Mouse (Mus musculus): ENCODE results near the gene Pou2f1.

GRCm38 (mm10) chr1:166049046-166049827 lies 46.8 kb upstream of the Pou2f1 start:
- no peak for TF ChIP-seq MAX (IDR thresholded peaks at IDR 0.05; ENCODE audit: low read length)
- no peak for TF ChIP-seq MAZ (IDR thresholded peaks at IDR 0.05; ENCODE audit: low read depth, low read length)
- TF ChIP-seq MEF2A (IDR thresholded peaks at IDR 0.05; ENCODE audit: extremely low read depth, insufficient replicate concordance, low read depth, low read length, poor library complexity, severe bottlenecking): no peak
- no peak for TF ChIP-seq CTCF (IDR thresholded peaks at IDR 0.05 in 2 of 3, conservative IDR thresholded peaks at IDR 0.05 in 1 of 3; ENCODE audit: control insufficient read depth in 1 of 3, insufficient read depth in 1 of 3, low read depth in 2 of 3, low read length in 3 of 3, poor library complexity in 1 of 3, severe bottlenecking in 1 of 3)
- no peak for TF ChIP-seq USF1 (IDR thresholded peaks at IDR 0.05; ENCODE audit: low read depth, low read length)
- TF ChIP-seq NRF1 (IDR thresholded peaks at IDR 0.05; ENCODE audit: insufficient read depth, low read depth, low read length, poor library complexity, severe bottlenecking): no peak
- TF ChIP-seq POLR2A (IDR thresholded peaks at IDR 0.05; ENCODE audit: control insufficient read depth in 1 of 2, insufficient read depth in 1 of 2, low read depth in 1 of 2, low read length in 2 of 2, poor library complexity in 1 of 2): no peak

Measured in MEL (cell line).